Comparison of ENCODE assay signal across 9 mouse cellular contexts in genomic region chr9:14089791-14090256, GRCm38 (mm10).
DNase-seq lines count a peak whose midpoint lies in the region; ATAC-seq and TF ChIP-seq lines count a peak whose summit lies in the region.
"Had no signal": no experiment of that assay in that cellular context is flagged by ENCODE, and none has a peak within 500 bp of the region (broad histone marks: within the 10 kb centered on the region; RNA-seq: fewer than 3 reads in every experiment).

No protein-coding gene starts in this region.

- 58% methylated on average over 8 of the region's 8 CpGs for WGBS in heart, embryonic 11.5 days (ENCODE audit: insufficient replicate concordance)
- WGBS in forebrain, embryonic 14.5 days = 38% methylated on average over 8 of the region's 8 CpGs

- peaks cover 15% of the 10 kb centered on the region; the same call in 1 of the 2 replicates for H3K4me1 ChIP-seq in heart, embryonic 11.5 days (ENCODE audit: control insufficient read depth, insufficient read depth, low read length)
- no peaks in the 10 kb centered on the region for H3K4me1 ChIP-seq in forebrain, embryonic 14.5 days (ENCODE audit: control insufficient read depth, insufficient read depth, low read length)

- H3K27me3 ChIP-seq in heart, embryonic 11.5 days (ENCODE audit: control insufficient read depth, insufficient read depth, low read length) = no peaks in the 10 kb centered on the region; the same call in 1 of the 2 replicates
- H3K27me3 ChIP-seq in Patski = no peaks in the 10 kb centered on the region
- no peaks in the 10 kb centered on the region for H3K27me3 ChIP-seq in forebrain, embryonic 14.5 days (replicated peaks; ENCODE audit: control insufficient read depth, insufficient read depth, low read length)

- no peak overlapping the region for H3K4me3 ChIP-seq in heart, embryonic 11.5 days (ENCODE audit: low read depth, low read length)
- no peak overlapping the region for H3K4me3 ChIP-seq in forebrain, embryonic 14.5 days (ENCODE audit: low read depth, low read length)

- CTCF ChIA-PET in Patski (lab: Charles Lee) = interaction anchor here (1.6 to 1.8 kb wide), 2 partner anchors 21 to 225 kb away, joined by 3 to 5 read pairs; no protein-coding TSS in a partner anchor

- H3K9me3 ChIP-seq in heart, embryonic 11.5 days (replicated peaks; ENCODE audit: control insufficient read depth, low read length) = no peaks in the 10 kb centered on the region
- no peaks in the 10 kb centered on the region for H3K9me3 ChIP-seq in forebrain, embryonic 14.5 days (replicated peaks; ENCODE audit: control insufficient read depth, low read length)
- H3K9me3 ChIP-seq: G1E had no signal

- TF ChIP-seq CTCF in Patski (IDR thresholded peaks at IDR 0.05) = no peak

- H3K4me2 ChIP-seq in heart, embryonic 11.5 days = no peak overlapping the region
- no peak overlapping the region for H3K4me2 ChIP-seq in forebrain, embryonic 14.5 days (ENCODE audit: low read length)

- no peak overlapping the region for H3K27ac ChIP-seq in heart, embryonic 11.5 days (ENCODE audit: low read depth, low read length)
- H3K27ac ChIP-seq in forebrain, embryonic 14.5 days (ENCODE audit: low read depth, low read length) = no peak overlapping the region

- no peak for ATAC-seq in heart, embryonic 11.5 days (replicated peaks; ENCODE audit: insufficient number of reproducible peaks, low FRiP score, low TSS enrichment)
- ATAC-seq in Patski = peak; percentile 46
- peak; percentile 76 for ATAC-seq in forebrain, embryonic 14.5 days
- no peak for ATAC-seq in erythroid progenitor cell, adult 5-6 weeks (replicated peaks; ENCODE audit: low FRiP score, poor library complexity, severe bottlenecking)

- POLR2A ChIA-PET in Patski (lab: Charles Lee) = interaction anchor here (0.8 kb wide), 1 partner anchor 18 kb away, joined by 3 read pairs; no protein-coding TSS in a partner anchor

- DNase-seq in heart, adult 18-20 months = peak; percentile 79 to 84
- DNase-seq in Patski (ENCODE audit: low read depth, low spot score) = peak; percentile 37
- DNase-seq in forebrain, embryonic 14.5 days (ENCODE audit: low spot score) = peak; percentile 55
- peak; percentile 20 for DNase-seq in induced T-regulatory cell, adult 2 months (ENCODE audit: low read depth)
- DNase-seq in lung, postnatal 14 days = peak; percentile 45
- no peak for DNase-seq in embryo, embryonic 10.5 days (ENCODE audit: low spot score)

- H3K36me3 ChIP-seq in heart, embryonic 11.5 days (ENCODE audit: control insufficient read depth, insufficient read depth, low read length) = no peaks in the 10 kb centered on the region
- no peaks in the 10 kb centered on the region for H3K36me3 ChIP-seq in forebrain, embryonic 14.5 days (ENCODE audit: control insufficient read depth, insufficient read depth, low read length)
- H3K36me3 ChIP-seq: G1E had no signal

- H3K9ac ChIP-seq in heart, embryonic 11.5 days (ENCODE audit: low read depth, low read length) = no peak overlapping the region
- H3K9ac ChIP-seq in forebrain, embryonic 14.5 days (ENCODE audit: low read length) = no peak overlapping the region

- in situ Hi-C loops in Patski (cut with MboI; ENCODE audit: low pct_unique_long_range_greater_than_20kb) = no loop called here

Comparison
In these comparisons a context has a peak if more than half of its experiments do, and no peak if none do; other contexts are left out.
1. ATAC-seq: peak in Patski (single experiment) and forebrain, embryonic 14.5 days (single experiment); none in heart, embryonic 11.5 days (single experiment) and erythroid progenitor cell, adult 5-6 weeks (single experiment).